Mouse (Mus musculus) olfactory bulb, adult 2 months (tissue): ENCODE results near the gene Rnf208. TPM values are rescaled to one million over a fixed set of nuclear protein-coding genes. Genes with fewer than 3 reads are reported as not detected.

ENCODE experiments used
- H3K27ac ChIP-seq: fragments of 200-500 bp; 2 replicates; pipeline ENCODE4 v1.5.1; 2012; ENCODE audit warnings: low read depth, low read length; ENCODE audit not compliant: insufficient read depth
- H3K4me1 ChIP-seq: fragments of 200-500 bp; 2 replicates; pipeline ENCODE4 v1.6.1; 2012; ENCODE audit warnings: low read length; ENCODE audit not compliant: control insufficient read depth, insufficient read depth
- H3K4me3 ChIP-seq: fragments of 200-500 bp; 2 replicates; pipeline ENCODE4 v1.5.1; 2012; ENCODE audit warnings: mild to moderate bottlenecking, low read depth, low read length, moderate library complexity; ENCODE audit not compliant: insufficient read depth
- CTCF ChIP-seq: fragments of 200-500 bp; IDR thresholded peaks from 2 replicates; pipeline ENCODE4 v1.5.1; 2012; ENCODE audit warnings: low read depth, mild to moderate bottlenecking, low read length, moderate library complexity; ENCODE audit not compliant: insufficient read depth
- POLR2A ChIP-seq: fragments of 200-500 bp; IDR thresholded peaks from 2 replicates; pipeline ENCODE4 v1.6.1; 2012; ENCODE audit warnings: mild to moderate bottlenecking, low read depth, low read length, moderate library complexity; ENCODE audit not compliant: insufficient read depth
- WGBS: fragments of 180-500 bp; shearing (Covaris S2); methylation state at CpG from one replicate; pipeline ENCODE4 v1.1.7; 2018; 5-methylcytosine and 5-hydroxymethylcytosine counted together
- polyA plus RNA-seq: library from polyadenylated mRNA; stranded (reverse); fragments of >200 nt; gene quantifications from 2 replicates; pipeline ENCODE4 v1.2.4, GENCODE M21; 2012; ENCODE audit warnings: low replicate concordance; ENCODE audit not compliant: missing spikeins, insufficient read depth, insufficient read length

Rnf208 gene
- not detected in 2 replicates for polyA plus RNA-seq

DNA sequence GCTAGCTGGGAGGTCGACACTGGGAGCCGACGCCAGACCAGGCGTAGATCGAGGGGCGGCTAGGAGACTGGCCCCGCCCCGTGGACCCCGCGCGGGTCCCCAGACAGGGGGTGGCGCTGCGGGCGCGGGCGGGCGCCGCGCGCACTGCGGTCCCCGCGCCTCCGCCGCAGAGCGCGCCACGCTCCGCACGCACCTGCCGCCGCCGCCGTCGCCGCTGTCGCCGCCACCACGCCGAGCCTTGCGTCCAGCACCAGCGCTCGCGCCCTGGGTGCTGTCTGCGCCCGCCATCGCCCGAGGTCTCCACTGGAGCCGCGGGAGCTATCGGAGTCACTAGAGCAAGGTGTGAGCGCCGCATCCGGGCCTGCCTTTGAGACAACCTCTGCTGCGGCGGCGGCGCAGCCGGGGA is at the start of gene Rnf208, which contains the start of gene Cysrt1:
Gene Rnf208, plus strand, starts transcription at position 155 of the 406 bp plus-strand sequence.
Gene Cysrt1, minus strand, starts transcription at position 352 of the 406 bp plus-strand sequence.
- WGBS: 0% methylated on average over 52 of the region's 59 CpGs
- peak; percentile 39 for TF ChIP-seq POLR2A
- no peak for TF ChIP-seq CTCF
- Histone ChIP-seq H3K4me1 (peaks cover 26% of the 10 kb centered on the region), H3K27ac (peak within 1 kb of the TSS; percentile 56; the same call in 1 of the 2 replicates), H3K4me3 (peak within 1 kb of the TSS; percentile 89)

- Histone ChIP-seq H3K4me1 (peaks cover 5% of the 10 kb centered on the region), H3K27ac (no peak overlapping the region), H3K4me3 (no peak overlapping the region)
- TF ChIP-seq CTCF (peak; percentile 66), POLR2A (0 out of 2 replicates have a peak, but pooled peaks have one; percentile 11)
- 1% methylated on average over 6 of the region's 6 CpGs for WGBS
These were observed 48.7 kb upstream of the Rnf208 start for GRCm38 (mm10) chr2:25193330-25193770.

DNA sequence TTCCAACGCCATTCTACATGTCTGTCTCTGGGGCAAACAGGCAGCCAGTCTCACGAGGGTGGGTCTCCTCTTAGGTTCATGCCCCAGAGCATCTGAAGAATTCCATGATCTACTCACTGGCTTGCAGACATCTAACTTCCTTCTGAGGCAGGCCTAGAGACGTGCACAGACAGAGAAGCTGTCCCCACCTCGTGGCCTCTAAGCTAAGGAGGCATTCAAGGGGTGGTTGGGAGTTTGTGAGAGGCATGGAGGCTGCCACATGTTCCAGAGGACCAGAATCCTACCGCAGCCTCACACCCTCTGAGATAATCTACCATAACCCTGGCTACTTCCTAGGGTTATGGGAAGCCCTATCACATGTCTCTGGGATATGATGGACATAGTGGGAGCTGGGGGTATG is 48.0 kb upstream of the Rnf208 start:
- TF ChIP-seq CTCF (no peak), POLR2A (no peak)
- WGBS: 79% methylated on average over 5 of the region's 5 CpGs
- H3K4me1 ChIP-seq: peaks cover 5% of the 10 kb centered on the region
- no peak overlapping the region for H3K27ac ChIP-seq
- H3K4me3 ChIP-seq: no peak overlapping the region

DNA sequence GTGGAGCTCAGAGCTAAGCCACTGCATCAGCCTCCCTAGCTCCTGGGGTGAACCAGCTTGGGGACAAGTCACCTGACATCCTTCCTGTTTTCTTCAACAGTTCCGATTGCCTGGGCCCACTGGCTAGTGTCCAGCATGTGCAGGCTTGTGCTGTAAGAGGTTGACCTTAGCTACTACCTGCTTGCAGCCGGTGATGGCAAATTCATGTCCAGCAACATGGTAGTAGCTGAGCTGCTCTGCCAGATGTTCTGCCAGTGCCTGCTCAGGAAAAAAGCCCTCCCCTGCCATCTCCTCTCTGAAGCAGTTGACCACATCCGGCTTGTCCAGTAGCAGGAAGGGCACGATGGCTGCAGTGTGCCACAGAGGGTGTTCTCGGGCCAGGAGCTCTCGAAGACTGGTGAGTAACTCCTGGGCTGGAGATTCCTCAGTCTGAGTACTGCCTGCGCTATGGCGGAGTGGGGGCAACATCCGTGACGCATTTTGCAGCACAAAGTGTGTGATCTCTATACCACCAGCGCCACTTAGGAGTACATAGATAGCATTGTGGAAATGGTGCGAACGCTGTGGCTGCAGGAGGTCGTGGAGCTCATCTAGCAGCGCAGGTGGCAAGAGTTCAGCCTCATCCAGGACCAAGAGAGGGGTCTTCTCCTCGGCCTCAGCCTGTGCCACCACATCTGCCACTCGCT is 47.4 kb upstream of the Rnf208 start:
- no peak overlapping the region for H3K4me3 ChIP-seq
- WGBS: 88% methylated on average over 17 of the region's 17 CpGs
- H3K27ac ChIP-seq: no peak overlapping the region
- H3K4me1 ChIP-seq: peaks cover 5% of the 10 kb centered on the region
- TF ChIP-seq CTCF (no peak), POLR2A (no peak)

- Histone ChIP-seq H3K4me1 (peaks cover 5% of the 10 kb centered on the region), H3K4me3 (peak overlapping the region; percentile 6; the same call in 1 of the 2 replicates), H3K27ac (no peak overlapping the region; the same call in 1 of the 2 replicates)
- 49% methylated on average over 55 of the region's 55 CpGs for WGBS
- TF ChIP-seq CTCF (0 out of 2 replicates have a peak, but pooled peaks have one; percentile 12), POLR2A (no peak)
These were observed 46.6 kb upstream of the Rnf208 start for GRCm38 (mm10) chr2:25195211-25196156.

DNA sequence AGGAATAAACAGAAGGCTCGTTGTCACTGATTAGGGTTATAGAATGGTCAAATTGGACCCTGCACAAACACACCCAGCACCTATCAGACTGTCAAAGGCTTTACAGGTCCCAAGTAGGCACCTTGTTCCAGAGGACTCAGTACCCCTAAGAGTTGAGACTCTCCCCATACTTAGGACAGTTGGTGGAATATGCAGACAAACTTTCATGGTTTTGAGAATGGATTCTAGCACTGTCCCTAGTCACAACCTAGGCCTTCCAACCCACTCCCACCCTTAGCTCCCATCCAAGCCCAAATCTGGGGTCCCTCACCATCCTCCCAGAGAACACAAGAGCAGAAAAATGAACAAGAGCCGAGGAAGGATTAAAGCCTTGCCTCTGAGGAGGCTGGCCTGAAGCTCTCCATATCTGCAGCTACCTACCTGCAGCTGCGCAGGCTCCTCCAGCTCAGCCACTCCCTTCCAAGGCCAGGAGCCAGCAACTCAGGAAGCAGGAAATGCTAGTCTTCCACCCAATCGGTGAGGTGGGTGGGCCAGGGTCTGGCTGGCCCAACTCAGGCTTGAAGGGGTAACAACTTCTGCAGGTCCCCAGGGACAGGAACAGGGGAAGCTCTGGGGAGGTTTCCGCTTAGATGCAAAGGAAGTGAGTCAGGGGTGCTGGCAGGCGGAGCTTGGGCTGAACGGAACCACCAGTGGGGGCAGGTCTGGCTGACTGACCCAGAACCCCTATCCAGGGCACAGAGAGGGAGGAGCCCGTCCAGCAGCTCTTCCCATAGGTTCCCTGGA is 45.7 kb upstream of the Rnf208 start, which contains the start of gene Tor4a:
Gene Tor4a, minus strand, starts transcription at position 715 of the 783 bp plus-strand sequence.
- TF ChIP-seq POLR2A (no peak), CTCF (no peak)
- Histone ChIP-seq H3K4me3 (peak within 1 kb of the TSS; percentile 12; the same call in 1 of the 2 replicates), H3K27ac (no peak within 1 kb of the TSS; the same call in 1 of the 2 replicates), H3K4me1 (peaks cover 5% of the 10 kb centered on the region)
- WGBS: 37% methylated on average over 8 of the region's 8 CpGs

GRCm38 (mm10) chr2:25197191-25197590 is 44.9 kb upstream of the Rnf208 start:
- 45% methylated on average over 2 of the region's 2 CpGs for WGBS
- Histone ChIP-seq H3K4me1 (peaks cover 5% of the 10 kb centered on the region), H3K27ac (no peak overlapping the region), H3K4me3 (no peak overlapping the region)
- TF ChIP-seq CTCF (no peak), POLR2A (no peak)

GRCm38 (mm10) chr2:25197946-25198345 is 44.1 kb upstream of the Rnf208 start:
- Histone ChIP-seq H3K27ac (no peak overlapping the region), H3K4me1 (peaks cover 5% of the 10 kb centered on the region), H3K4me3 (no peak overlapping the region)
- TF ChIP-seq POLR2A: no peak
- no peak for TF ChIP-seq CTCF
